Mouse (Mus musculus) sigmoid colon, adult 10 weeks (tissue): ENCODE measurements around the gene Fau. TPM values are rescaled to one million over a fixed set of nuclear protein-coding genes. Genes with fewer than 3 reads are reported as not detected.

Source experiments
- polyA plus RNA-seq: library from polyadenylated mRNA; stranded (reverse); fragments of 350-450 nt; fragmentation: Illumina TruSeq; extraction: RNeasy Lipid Tissue Mini Kit (QIAGEN cat#74804); gene quantifications from one replicate; pipeline ENCODE4 v1.2.3, GENCODE M21; 2014; ENCODE audit warnings: low read depth, low replicate concordance

Fau gene
- 18.5 TPM for polyA plus RNA-seq

DNA sequence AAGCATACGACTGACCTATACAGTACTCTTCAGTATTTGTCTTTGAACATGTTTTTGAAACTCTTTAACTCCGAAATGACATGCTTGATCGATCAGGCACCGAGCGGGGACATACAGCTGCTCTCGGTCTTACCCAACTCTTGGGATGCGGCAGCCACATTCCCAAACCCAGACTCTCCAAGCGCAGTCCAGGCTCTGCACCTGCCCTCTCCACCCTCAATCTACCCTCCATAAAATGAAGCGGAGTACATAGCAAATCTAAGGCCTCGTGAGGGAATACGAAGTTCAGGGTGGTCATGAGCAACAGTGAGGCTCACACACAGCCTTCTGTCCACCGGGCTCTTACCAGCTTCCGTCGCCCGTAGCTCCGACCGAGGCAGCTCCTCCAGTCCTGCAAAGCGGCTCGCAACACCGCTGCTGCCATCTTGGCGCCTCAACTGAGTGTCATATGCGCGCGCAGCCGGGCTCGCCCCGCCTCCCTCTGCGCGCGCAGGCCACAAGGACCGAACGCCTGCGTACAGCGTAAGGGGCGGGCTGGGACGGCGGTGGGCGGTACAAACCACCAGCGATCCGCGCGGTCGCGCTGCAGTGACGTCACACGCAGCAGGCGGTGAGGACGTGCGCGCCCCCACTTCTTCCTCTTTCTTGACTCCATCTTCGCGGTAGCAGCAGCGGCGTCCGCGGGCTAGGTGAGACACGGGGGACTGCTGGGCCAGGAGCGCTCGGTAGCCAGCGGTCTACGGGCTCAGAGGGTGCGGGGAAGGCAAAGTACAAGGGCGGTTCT lies at the start of gene Fau, which contains the start of gene Mrpl49:
Fau (plus strand) TSS at position 532 of the 784 bp plus-strand sequence.
Mrpl49 (minus strand) TSS at position 473 of the 784 bp plus-strand sequence.

DNA sequence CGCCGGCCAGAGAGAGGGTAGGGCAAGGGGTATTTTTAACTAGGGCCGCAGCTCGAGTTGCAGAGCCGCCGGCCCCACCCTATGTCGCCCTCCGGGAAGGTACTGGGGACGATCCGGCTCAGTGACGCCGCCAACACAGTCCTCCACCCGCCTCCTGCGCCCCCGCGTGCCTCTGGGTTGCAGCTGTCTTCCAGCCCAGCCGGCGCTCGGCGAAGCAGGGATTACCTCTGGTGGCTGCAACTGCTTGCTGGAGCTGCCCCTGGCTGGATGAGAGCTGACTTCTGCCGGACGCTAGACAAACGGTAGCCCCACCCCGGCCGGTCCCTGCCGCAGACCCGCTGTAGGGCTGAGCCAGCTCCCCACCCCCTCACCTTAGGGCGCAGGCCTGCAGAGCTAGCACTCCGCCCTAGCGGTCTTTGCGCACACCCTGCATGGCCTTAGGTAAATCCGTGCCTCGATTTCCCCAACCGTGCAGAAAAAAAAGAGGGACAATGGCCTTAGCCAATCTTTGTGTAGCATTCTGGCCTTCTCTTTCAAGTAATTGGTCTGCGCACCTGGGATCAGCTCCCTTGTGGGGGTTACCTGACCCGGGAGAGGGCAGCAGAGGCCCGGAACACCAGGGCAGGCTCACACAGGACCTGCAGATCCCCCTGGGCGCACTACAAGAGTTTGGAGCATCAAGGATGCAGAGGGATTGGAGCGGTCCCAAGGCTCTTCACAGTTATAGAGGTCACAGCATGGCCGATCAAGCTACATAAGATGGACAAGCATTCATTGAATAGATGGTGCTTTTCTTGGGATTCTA lies 41.9 kb upstream of the Fau start, which contains the start of gene Capn1:
Capn1 (minus strand) TSS at position 387 of the 805 bp plus-strand sequence.

DNA sequence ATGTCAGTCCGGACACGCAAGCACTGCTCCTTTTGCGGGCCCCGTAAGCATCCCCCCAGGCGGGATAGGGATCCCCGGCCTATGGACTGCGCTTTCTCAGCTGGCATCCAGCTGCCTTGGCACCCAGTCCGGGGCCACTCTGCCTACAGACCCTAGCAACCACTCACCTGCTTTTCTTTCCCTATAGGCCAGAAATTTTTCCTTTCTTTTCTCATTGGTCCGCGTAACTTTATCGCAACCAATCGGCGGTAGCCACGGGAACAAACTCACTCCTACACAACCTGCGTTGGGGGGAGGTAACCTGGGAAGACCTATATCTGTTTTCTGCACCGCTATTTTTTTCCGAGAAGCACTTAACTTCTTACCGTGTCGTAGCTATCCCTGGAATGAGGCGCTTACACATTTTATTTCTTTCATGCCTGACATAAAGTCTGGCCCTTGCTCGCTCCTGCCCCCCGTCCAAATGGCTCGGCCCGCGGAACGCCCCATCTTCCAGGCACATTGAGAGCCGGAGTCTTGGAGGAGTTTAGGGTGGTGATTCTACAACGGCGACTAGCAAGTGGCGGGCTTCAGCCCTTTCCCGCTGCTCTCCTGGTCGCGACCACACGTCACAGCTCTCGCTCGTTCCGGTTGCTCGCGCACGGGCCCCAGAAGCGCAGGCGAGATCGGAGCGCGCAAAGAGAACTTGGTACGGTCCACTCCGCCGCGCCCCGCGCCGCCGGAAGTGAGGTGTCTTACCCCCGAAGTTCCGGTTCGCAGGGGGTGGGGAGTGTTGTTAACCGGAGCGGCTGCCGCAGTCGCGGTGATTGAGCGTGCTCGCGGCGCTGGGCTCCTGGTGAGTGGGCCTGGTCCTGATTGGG lies 11.1 kb upstream of the Fau start, which contains the start of gene Syvn1:
Syvn1 (plus strand) TSS at position 283 of the 860 bp plus-strand sequence.

DNA sequence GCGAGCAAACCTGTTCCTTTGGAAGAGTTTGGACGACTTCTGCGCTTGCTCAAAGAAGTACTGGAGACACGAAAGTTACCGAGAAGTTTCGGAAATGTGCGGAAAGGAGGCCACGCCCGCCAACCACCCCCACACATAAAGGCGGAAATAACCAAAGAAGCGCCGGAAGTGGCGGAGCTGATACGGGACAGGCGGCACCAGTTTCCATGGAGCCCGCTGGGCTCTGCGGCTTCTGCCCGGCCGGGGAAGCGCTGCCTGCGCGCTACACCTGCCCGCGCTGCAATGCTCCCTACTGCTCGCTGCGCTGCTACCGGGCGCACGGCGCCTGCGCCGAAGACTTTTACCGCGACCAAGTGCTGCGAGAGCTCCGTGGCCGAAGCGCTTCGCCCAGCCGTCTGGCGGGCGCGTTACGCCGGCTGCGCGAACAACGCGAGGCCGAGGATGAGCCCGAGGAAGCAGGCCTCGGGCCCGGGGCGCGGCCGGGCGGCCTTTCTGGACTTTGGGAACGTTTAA lies 3.4 kb downstream of the Fau start, which contains the start of gene Znhit2:
Znhit2 (plus strand) TSS at position 172 of the 513 bp plus-strand sequence.

DNA sequence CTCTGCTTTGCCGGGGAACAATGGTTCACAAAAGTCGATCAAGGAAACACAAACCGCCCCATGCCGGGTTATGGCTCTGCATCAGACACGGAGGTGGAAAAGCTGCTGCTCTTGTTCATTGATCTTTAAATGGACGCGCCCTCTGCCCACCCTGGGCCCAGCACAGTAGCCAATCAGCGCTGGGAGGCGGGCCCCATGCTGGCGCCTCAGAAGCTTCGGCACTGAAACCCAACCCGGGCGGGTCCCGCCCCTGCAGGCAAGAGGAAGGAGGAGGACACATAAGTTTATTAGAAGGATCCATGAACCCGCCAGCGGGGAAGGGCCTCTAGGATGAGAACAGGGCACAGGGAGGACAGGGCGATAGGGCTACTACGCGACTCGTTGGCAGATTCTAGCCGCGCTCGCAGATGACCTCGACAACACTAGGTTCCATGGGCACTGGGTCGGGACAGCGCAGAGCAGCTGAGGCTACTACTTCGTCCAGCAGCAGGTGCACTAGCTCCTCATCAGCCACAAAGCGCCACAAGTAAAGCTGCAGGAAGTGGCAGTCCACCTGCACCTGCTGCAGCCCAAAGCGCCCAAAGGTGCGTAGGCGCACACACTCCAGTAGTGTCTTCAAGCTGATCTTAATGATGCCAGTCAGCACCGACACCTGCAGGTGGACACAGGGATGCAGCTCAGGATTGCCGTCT lies 10.2 kb downstream of the Fau start, which contains the start of gene Tm7sf2:
Tm7sf2 (minus strand) TSS at position 650 of the 692 bp plus-strand sequence.

DNA sequence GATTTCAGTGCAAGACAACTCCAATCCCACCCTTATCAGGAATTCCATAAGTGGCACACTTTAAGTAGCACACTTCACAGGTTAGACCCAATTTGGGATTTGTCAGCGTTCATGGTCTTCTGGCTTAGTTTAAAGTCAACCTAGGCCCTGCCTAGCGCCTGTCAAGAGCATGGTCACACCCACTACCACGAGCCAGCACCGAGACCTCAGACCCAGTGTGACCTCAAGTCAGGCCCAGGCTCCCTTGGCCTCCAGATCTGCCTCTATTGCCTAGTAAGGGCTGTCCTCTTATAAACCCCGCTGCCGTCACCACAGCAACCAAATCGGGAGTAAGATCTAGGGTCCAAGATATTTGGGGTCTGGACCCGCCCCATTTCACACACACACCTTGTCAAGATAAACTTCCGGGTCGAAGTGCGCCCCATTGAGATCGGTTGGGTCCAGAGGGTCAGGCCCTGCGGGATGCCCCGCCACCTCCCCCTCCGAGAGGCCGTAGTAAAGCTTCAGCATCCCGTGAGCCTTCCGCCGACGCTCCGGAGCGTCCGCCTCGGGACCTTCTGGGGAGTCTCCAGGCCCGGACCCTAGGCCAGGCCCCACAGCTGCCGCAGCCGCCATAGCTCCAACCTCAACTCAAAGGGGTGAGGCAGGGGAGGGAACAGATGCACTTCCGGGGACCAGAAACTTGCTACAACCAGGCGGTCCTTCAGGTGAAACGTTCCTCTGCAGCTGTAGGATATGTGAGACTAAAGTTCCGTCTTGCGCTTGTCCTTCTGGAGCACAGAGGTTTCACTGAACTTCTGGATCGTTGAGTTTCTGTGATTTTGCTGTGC lies 19.1 kb downstream of the Fau start, which contains the start of gene Vps51:
Vps51 (minus strand) TSS at position 668 of the 830 bp plus-strand sequence.

DNA sequence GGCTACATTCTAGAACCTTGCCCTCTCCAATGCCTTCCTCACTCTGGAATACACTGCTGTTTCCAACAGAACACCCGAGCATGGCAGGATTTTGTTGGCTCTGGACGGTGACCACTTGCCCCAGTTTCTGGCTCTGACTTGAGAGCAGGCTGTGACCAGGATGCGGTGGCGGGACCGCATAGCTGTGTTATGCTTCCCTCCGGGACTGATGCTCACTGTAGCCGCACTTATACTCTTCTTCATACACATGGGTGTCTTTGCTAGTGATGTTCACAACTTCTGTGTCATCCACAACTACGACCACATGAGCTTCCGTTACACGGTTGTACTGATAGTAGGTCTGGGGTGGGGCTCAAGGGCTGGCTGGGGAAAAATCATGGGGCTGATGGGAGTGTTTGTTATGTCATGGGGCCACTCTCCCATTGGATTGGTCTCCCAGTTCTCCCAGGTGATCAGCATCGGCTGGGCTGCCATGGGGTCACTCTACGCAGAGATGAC lies 22.4 kb downstream of the Fau start, which contains the start of gene Tmem262:
Tmem262 (plus strand) TSS at position 51 of the 498 bp plus-strand sequence.

DNA sequence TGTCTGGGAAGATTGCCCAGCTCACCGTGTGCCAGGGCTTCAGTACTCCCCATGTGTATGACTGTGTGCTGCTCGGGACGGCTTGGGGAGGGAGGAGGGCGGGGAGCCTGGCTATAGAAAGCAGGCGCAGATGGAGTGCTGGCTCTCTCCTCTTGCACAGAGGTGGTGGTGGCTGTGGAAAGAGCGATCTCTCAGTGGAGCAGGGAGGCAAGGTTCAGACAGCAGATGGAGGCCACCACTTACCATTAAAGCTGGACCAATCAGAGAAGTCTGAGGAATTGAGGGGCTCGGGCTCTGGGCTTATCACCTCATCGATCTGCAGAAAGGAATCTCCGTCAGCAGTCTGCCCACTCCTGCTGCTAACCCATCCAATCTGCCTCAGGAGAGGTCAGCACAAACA lies 24.5 kb downstream of the Fau start, which contains the start of gene Gm28374:
Gm28374 (minus strand) TSS at position 101 of the 400 bp plus-strand sequence.

DNA sequence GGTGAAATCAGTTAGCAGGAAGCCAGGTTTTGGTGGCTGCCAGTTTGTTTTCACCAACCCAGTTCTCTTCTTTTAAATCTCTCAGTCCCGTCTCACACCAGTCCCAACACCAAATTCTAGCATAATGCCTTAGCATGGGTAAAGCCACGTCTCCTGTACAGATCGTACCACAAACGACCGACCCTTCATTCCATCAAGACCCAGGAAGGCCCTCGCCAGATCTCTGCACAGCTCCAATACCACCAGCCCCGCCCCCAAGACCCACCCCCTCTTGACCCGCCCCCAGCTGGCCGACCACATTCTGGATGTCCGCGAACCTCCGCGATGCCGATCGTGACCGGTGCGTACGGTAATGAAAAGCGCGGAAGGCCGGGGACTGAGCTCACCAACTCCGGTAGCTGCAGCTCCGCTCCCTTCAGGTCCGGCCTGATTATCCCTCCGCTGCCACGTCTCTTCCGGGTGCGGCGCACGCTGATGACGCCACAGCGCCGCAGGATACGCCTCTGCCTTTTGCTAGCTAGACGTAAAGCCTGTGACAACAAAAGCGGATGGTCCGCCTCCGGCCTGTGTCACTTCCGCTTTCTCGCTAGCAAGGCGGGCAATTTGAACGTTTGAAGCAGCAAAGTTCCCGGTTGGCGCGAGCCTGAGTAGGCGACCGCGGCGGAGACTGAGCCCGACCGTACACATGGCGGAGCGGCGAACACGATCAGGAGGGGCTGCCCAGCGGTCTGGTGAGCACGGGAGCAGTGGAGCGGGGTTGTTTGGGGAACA lies 27.0 kb downstream of the Fau start, which contains the start of the genes Zfpl1 and Cdca5:
Zfpl1 (minus strand) TSS at position 479 of the 771 bp plus-strand sequence.
Cdca5 (plus strand) TSS at position 506 of the 771 bp plus-strand sequence.

DNA sequence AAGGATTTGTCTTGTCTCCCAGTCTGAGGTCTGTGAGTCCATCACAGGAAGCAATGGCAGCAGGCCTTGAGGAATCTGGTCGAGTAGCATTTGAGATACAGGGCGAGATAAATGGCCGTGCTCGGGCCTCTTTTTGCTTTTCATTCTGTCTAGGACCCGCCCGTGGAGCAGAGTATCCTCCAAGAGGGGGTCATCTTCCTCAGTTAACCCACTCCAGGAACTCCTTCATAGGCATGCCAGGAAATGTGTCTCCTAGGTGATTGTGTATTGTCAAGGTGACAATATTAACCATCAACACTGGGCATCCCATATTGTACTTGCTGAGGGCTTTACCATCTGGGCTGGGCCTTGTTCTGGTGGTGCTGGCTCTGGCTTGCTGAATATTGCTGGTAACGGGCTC lies 36.5 kb downstream of the Fau start, which contains the start of gene AC131692.1:
AC131692.1 (plus strand) TSS at position 301 of the 400 bp plus-strand sequence.

DNA sequence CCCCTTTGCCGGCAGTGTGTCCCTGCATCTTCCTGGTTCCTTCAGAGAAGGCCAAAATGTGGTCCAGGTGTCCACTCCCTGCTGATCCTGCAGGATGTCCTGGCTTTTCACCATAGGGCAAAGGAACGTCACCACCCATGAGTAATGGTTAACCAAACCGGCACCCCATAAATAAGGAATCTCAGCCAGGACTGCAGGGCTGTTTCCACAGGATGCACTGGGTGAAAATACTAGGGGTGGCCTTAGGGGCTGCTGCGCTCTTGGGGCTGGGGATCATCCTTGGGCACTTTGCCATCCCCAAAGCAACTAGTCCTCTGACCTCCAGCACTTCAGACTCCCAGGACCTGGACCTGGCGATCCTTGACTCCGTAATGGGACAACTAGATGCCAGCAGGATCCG lies 47.9 kb downstream of the Fau start, which contains the start of gene Naaladl1:
Naaladl1 (plus strand) TSS at position 197 of the 400 bp plus-strand sequence.

Other genes starting within 250 kb of the Fau start
- gene Frmd8, start 182.6 kb upstream of the Fau start, polyA plus RNA-seq = 4.3 TPM
- 1.0 TPM for gene Slc25a45, start 180.0 kb upstream of the Fau start, polyA plus RNA-seq
- 0.19 TPM for gene Tigd3, start 163.7 kb upstream of the Fau start, polyA plus RNA-seq
- gene Dpf2, start 144.8 kb upstream of the Fau start, polyA plus RNA-seq = 12.7 TPM
- gene Cdc42ep2, start 133.0 kb upstream of the Fau start, polyA plus RNA-seq = 0.79 TPM
- 3.3 TPM for gene Pola2, start 93.6 kb upstream of the Fau start, polyA plus RNA-seq
- not detected for gene Slc22a20, start 71.7 kb upstream of the Fau start, polyA plus RNA-seq
- 2.7 TPM for gene Capn1, start 41.9 kb upstream of the Fau start, polyA plus RNA-seq
- 1.1 TPM for gene Syvn1, start 11.3 kb upstream of the Fau start, polyA plus RNA-seq
- gene Mrpl49, start 59 bp upstream of the Fau start, polyA plus RNA-seq = 24.2 TPM
- gene Znhit2, start 3.3 kb downstream of the Fau start, polyA plus RNA-seq = not detected
- gene Tm7sf2, start 10.5 kb downstream of the Fau start, polyA plus RNA-seq = 3.7 TPM
- 13.1 TPM for gene Vps51, start 19.4 kb downstream of the Fau start, polyA plus RNA-seq
- gene Tmem262, start 22.2 kb downstream of the Fau start, polyA plus RNA-seq = not detected
- not detected for gene Gm28374, start 24.4 kb downstream of the Fau start, polyA plus RNA-seq
- gene Zfpl1, start 27.1 kb downstream of the Fau start, polyA plus RNA-seq = 0.69 TPM
- gene Cdca5, start 27.1 kb downstream of the Fau start, polyA plus RNA-seq = 3.0 TPM
- not detected for gene AC131692.1, start 36.6 kb downstream of the Fau start, polyA plus RNA-seq
- 1.5 TPM for gene Naaladl1, start 47.9 kb downstream of the Fau start, polyA plus RNA-seq
- 0.82 TPM for gene Sac3d1, start 60.8 kb downstream of the Fau start, polyA plus RNA-seq
- gene Snx15, start 70.5 kb downstream of the Fau start, polyA plus RNA-seq = 6.2 TPM
- gene Batf2, start 83.1 kb downstream of the Fau start, polyA plus RNA-seq = 1.2 TPM
- 3.0 TPM for gene Arl2, start 83.7 kb downstream of the Fau start, polyA plus RNA-seq
- gene Majin, start 126.5 kb downstream of the Fau start, polyA plus RNA-seq = not detected
- not detected for gene Gpha2, start 168.5 kb downstream of the Fau start, polyA plus RNA-seq
- 0.50 TPM for gene Ppp2r5b, start 178.0 kb downstream of the Fau start, polyA plus RNA-seq
- 0.32 TPM for gene Atg2a, start 183.8 kb downstream of the Fau start, polyA plus RNA-seq
- 8.5 TPM for gene Ehd1, start 218.9 kb downstream of the Fau start, polyA plus RNA-seq
- 7.5 TPM for gene Cdc42bpg, start 248.6 kb downstream of the Fau start, polyA plus RNA-seq